15 mouse cellular contexts compared by ENCODE assay signal in genomic region chr16:43402888-43403287, GRCm38 (mm10).
"Had no signal": no experiment of that assay in that cellular context is flagged by ENCODE, and none has a peak within 500 bp of the region (broad histone marks: within the 10 kb centered on the region; RNA-seq: fewer than 3 reads in every experiment).

No protein-coding gene starts in this region.

- H3K36me3 ChIP-seq: limb, embryonic 15.5 days; liver, embryonic 13.5 days; lung, embryonic 15.5 days; midbrain, embryonic 10.5 days; neural tube, embryonic 15.5 days had no signal

- H3K27ac ChIP-seq: limb, embryonic 15.5 days; liver, embryonic 13.5 days; lung, embryonic 15.5 days; midbrain, embryonic 10.5 days; neural tube, embryonic 15.5 days; stomach, postnatal 0 days had no signal

- H3K4me1 ChIP-seq: liver, embryonic 13.5 days had no signal

- DNase-seq: kidney, postnatal 25 days; layer of hippocampus, adult 9-11 months; layer of hippocampus, postnatal 36 days; liver, embryonic 13.5 days; midbrain, embryonic 14.5 days; right cerebral cortex, adult 18-20 months; right cerebral cortex, postnatal 25 days; thymus, postnatal 4 days had no signal

- H3K9ac ChIP-seq: limb, embryonic 15.5 days; liver, embryonic 13.5 days; lung, embryonic 15.5 days; neural tube, embryonic 15.5 days had no signal

- ATAC-seq: intestine, embryonic 16.5 days had no signal

- H3K4me3 ChIP-seq: limb, embryonic 15.5 days; liver, embryonic 13.5 days; lung, embryonic 15.5 days; midbrain, embryonic 10.5 days; myocyte; neural tube, embryonic 15.5 days had no signal

- H3K4me2 ChIP-seq: limb, embryonic 15.5 days; liver, embryonic 13.5 days; lung, embryonic 15.5 days; neural tube, embryonic 15.5 days had no signal

- H3K9me3 ChIP-seq: limb, embryonic 15.5 days; liver, embryonic 13.5 days; lung, embryonic 15.5 days; midbrain, embryonic 10.5 days; neural tube, embryonic 15.5 days had no signal

- H3K27me3 ChIP-seq: limb, embryonic 15.5 days; liver, embryonic 13.5 days; lung, embryonic 15.5 days; neural tube, embryonic 15.5 days had no signal
